Mouse (Mus musculus) layer of hippocampus, postnatal 14 days (tissue): ENCODE results near the gene Hook1. TPM values are rescaled to one million over a fixed set of nuclear protein-coding genes. Genes with fewer than 3 reads are reported as not detected.
"Not testable (repeated sequence)": the region's sequence is repeated elsewhere in the genome, so short reads cannot be mapped to it uniquely, and the experiment has no call there.

Source experiments
- DNase-seq, 2 experiments: peaks; one replicate each; pipeline ENCODE4 v3.0.0; 2021 to 2022; ENCODE audit warnings: low spot score in 2 of 2, mixed read lengths in 1 of 2
- long read RNA-seq, 2 experiments: library from polyadenylated mRNA; stranded (forward); transcript quantifications; one replicate each; pipeline ENCODE4 v2.0.0; 2021
- total RNA-seq, 2 experiments: library from RNA; stranded (reverse); gene quantifications; 2 replicates each; pipeline ENCODE4 v1.2.3; 2021

The Hook1 gene
- total RNA-seq, result 10 to 100 TPM; 45.5 to 57.8 TPM
- long read RNA-seq, experiment 1, full-length matches to known transcripts, result 5 of 15 reads
- long read RNA-seq, experiment 1, partial matches to known transcripts, result 1 of 15 reads
- long read RNA-seq, experiment 1, other reads (novel, unspliced or antisense), result 9 of 15 reads
- long read RNA-seq, experiment 2, full-length matches to known transcripts, result 8 of 16 reads
- long read RNA-seq, experiment 2, partial matches to known transcripts, result 2 of 16 reads
- long read RNA-seq, experiment 2, other reads (novel, unspliced or antisense), result 6 of 16 reads

DNA sequence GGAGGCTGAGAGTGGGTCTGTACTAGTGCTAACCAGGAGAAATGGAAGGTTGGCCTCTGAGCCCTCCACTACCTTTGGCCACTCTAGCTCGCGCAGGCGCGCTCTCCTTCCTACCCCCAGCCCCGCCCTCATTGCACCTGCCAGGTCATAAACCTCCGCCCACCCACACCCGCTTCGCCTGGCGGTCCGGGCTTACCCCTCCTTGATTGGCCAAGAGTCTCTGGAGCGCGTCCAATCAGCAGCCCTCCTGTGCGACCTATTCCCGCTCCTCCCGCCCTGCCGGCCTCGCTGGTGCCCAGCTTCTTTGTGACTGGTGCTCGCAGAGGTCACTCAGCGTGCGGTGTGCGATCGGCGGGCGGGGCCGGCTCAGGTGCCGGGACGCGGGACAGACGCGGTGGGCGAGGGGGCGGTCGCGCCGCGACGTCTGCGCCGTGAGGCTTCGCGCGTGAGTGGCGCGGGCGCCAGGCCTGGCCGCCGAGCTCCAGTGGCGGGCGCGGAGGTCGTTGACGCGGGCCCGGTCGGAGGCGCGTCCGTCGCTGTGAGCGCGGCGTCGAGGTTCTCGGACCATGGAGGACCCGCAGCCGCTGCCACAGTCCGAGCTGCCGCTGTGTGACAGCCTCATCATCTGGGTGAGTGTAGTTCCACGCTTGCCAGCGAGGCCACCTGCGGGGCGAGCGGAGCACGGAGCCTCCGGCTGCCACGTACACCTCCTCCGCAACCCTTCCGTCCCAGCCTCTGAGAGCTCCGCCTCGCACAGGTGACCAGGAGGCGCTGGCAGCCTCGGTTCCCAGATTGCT lies at the start of gene Hook1:
Gene Hook1 (plus strand): TSS at position 313 of the 797 bp plus-strand sequence.
- peak; percentile 85 to 91 for DNase-seq

GRCm38 (mm10) chr4:95917703-95918102 lies 49.3 kb upstream of the Hook1 start:
- DNase-seq, result no peak

- no peak for DNase-seq
Observed at GRCm38 (mm10) chr4:95920448-95920847, 46.6 kb upstream of the Hook1 start.

- peak; percentile 75 to 85 for DNase-seq
Observed at GRCm38 (mm10) chr4:95924210-95925184, 42.5 kb upstream of the Hook1 start.

- DNase-seq, result no peak
Observed at GRCm38 (mm10) chr4:95928846-95929245, 38.2 kb upstream of the Hook1 start.

- DNase-seq, result no peak
Observed at GRCm38 (mm10) chr4:95929936-95930335, 37.1 kb upstream of the Hook1 start.

DNA sequence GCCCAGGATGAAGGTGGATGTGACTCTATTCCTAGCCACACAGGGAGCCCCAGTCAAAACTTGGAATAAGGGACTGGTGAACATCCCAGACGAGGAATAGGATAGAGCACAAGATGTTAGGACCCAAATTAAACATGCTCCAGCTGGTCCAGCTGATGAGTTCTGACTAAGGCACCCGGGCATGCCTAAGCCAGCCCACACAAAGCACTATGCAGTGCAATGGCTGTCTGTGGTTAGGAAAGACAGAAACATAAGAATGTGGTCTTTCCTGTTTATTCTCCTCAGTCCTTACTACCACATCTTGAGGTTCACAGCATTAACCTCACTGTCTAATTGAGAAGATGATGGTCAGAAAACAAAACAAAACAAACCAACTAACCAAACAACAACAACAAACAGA lies 35.7 kb upstream of the Hook1 start:
- DNase-seq, result no peak

DNA sequence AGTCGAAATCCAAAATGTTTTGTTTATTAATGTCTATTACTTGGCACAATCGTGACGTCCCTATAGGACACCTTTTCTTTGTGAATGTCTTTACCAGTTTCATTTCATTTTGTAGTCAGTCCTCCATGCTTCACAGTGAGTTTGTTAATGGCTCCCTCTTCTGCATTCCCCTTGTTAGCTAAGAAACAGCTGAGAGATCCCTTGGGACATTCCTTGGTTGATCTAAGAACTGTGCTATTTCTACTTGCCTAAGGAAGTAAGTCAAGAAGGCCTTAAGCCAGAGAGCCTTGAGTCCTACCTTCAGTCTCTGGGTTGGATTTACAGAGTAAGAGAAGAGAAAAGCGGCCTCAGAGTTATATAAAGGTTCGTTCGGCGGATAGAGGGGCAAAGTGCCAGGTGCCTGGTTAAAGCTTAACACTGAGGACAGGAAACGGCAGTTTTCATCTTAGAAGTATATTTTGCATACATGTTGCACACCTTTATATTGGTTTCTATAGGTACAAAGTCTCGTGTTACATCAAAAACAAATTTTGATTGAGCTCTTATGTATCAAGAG lies 33.2 kb upstream of the Hook1 start:
- no peak for DNase-seq

DNA sequence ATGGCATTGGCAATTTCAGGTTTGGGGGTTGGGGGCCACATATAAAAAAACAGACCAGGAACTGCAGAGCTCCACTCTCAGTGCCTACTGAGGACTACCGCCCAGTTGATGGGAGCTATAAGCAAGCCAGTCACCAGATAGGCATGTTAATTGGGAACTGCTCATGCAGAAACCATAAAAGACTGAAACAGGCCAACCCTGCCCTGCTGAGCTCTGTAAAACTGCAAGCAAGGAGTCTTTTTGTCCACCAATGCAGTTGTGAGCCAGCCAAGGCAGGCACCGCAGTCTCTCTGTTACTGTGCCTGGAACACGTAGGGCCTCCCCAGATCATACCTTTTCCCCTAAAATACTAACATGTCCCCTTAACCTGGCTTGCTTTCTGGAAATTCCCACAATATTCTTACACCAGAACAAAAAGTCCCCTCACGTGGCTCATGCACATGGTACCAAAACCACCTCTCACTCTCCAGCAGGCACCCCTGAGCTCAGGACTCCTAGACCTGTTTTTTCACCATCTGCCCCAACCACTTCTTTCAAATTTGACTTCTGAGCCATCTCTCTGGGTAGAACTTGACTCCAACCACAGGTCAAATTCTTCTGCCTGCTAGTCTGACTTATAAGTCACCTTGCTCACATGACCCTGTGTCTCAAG lies 32.5 kb upstream of the Hook1 start:
- DNase-seq, result no peak

DNA sequence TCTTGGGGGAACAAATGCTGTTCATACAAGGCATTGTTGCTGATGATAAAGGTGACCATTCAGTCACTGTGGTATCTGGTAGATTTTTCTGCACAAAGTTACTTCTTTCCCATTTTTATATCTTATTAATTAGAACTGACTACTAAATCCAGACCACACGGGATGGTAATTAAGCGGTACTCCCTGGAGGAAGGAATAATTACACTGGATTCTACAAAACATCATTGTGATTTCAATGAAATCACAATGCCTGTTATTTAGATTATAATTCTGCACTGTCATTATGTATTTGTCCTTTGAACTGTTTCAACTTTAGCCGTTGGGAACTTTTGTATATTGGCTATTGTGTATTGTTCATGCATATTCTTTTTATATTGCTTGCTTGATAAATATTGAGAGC lies 28.3 kb upstream of the Hook1 start:
- no peak for DNase-seq

GRCm38 (mm10) chr4:95947896-95948295 lies 19.1 kb upstream of the Hook1 start:
- no peak for DNase-seq

GRCm38 (mm10) chr4:95953328-95953727 lies 13.7 kb upstream of the Hook1 start:
- DNase-seq, result no peak

- DNase-seq, result not testable (repeated sequence)
Observed at GRCm38 (mm10) chr4:95982221-95982620, 15.2 kb downstream of the Hook1 start.

- no peak for DNase-seq
Observed at GRCm38 (mm10) chr4:96016875-96017274, 49.8 kb downstream of the Hook1 start.

DNA sequence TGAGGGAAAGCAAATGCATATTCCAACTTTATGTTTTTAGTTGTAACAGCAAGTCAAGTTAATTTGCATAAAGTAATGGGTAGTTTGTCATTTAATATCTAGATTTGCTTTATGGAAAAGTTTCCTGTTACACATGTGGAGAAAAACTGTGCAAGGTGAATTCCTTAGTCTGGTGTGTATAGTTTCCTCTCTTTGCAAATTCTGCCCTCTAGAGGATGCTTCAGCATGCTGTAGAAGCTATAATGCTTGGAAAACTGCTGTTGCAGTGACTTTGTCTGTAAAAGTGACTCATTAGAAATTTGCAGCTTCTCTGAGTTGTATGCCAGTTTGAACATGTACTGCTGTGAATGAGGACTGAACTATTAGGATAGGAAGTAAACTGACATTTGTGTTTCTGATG lies 55.8 kb downstream of the Hook1 start:
- DNase-seq, result peak in 1 of 2 experiments; percentile 9

DNA sequence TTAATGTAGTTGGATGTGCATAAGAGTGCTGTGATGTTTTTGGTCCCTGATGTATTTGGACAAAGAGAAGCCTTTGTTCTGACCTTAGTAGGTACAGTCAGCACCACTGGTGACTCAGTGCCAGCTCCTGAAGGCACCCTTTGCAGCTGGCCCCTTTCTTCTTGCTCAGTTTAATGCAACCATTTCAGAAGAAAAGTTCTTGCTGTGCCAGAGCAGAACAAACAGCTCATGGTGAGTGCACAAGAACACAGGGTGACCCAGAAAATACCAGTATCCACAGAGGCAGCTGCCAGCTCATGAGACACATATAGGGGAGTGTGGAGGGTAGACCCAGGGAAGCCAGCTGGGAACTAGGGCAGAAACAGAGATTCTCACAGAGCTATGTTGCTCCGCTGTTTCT lies 61.4 kb downstream of the Hook1 start:
- DNase-seq, result peak; percentile 29 to 70

GRCm38 (mm10) chr4:96060106-96060505 lies 93.1 kb downstream of the Hook1 start:
- no peak for DNase-seq

GRCm38 (mm10) chr4:96062045-96062444 lies 95.0 kb downstream of the Hook1 start:
- DNase-seq, result no peak
